Mouse (Mus musculus) limb, embryonic 14.5 days (tissue): Measurements from ENCODE around the gene Ager. TPM values are rescaled to one million over a fixed set of nuclear protein-coding genes. Genes with fewer than 3 reads are reported as not detected.

ENCODE experiments used
- ATAC-seq: fragments of 200-750 bp; cut with Nextera tagmentation; 2 replicates; pipeline ENCODE4 v1.8.0; 2017; ENCODE audit warnings: low read depth, moderate number of reproducible peaks, moderate TSS enrichment; ENCODE audit not compliant: low FRiP score
- DNase-seq: peaks from one replicate; pipeline ENCODE4 v3.0.0-alpha.2; 2015; ENCODE audit warnings: low spot score
- H3K27ac ChIP-seq: fragments of 300-500 bp; sonication (generic); replicated peaks from 2 replicates; pipeline ENCODE4 v1.5.1; 2014; ENCODE audit warnings: low read depth, mild to moderate bottlenecking, low read length, moderate library complexity, mixed read lengths
- H3K27me3 ChIP-seq: fragments of 300-500 bp; sonication (generic); 2 replicates; pipeline ENCODE4 v1.6.1; 2014; ENCODE audit warnings: low read length, mixed read lengths; ENCODE audit not compliant: control insufficient read depth, insufficient read depth
- H3K36me3 ChIP-seq: fragments of 300-500 bp; sonication (generic); 2 replicates; pipeline ENCODE4 v1.6.1; 2014; ENCODE audit warnings: mild to moderate bottlenecking, low read length, moderate library complexity, mixed read lengths; ENCODE audit not compliant: control insufficient read depth, insufficient read depth
- H3K4me1 ChIP-seq: fragments of 300-500 bp; sonication (generic); 2 replicates; pipeline ENCODE4 v1.6.1; 2014; ENCODE audit warnings: antibody characterized with exemption, low read length, mixed read lengths; ENCODE audit not compliant: control insufficient read depth, insufficient read depth
- H3K4me2 ChIP-seq: fragments of 300-500 bp; sonication (generic); replicated peaks from 2 replicates; pipeline ENCODE4 v1.6.1; 2014; ENCODE audit warnings: low read depth, mild to moderate bottlenecking, low read length, moderate library complexity; ENCODE audit not compliant: severe bottlenecking
- H3K4me3 ChIP-seq: fragments of 300-500 bp; sonication (generic); replicated peaks from 2 replicates; pipeline ENCODE4 v1.5.1; 2014; ENCODE audit warnings: low read length
- H3K9ac ChIP-seq: fragments of 300-500 bp; sonication (generic); 2 replicates; pipeline ENCODE4 v1.6.1; 2014; ENCODE audit warnings: mild to moderate bottlenecking, low read depth, low read length, moderate library complexity; ENCODE audit not compliant: severe bottlenecking
- H3K9me3 ChIP-seq: fragments of 300-500 bp; sonication (generic); 2 replicates; pipeline ENCODE4 v1.6.1; 2016; ENCODE audit warnings: low read length; ENCODE audit not compliant: control insufficient read depth
- POLR2A ChIP-seq: fragments of 200-500 bp; IDR thresholded peaks from 2 replicates; pipeline ENCODE4 v1.8.0; 2012; ENCODE audit warnings: inconsistent platforms, mild to moderate bottlenecking, moderate library complexity, borderline replicate concordance; ENCODE audit not compliant: insufficient read depth, insufficient read length; ENCODE audit errors: extremely low read depth
- WGBS: fragments of 180-500 bp; shearing (Covaris S2); extraction: QIAGEN DNeasy Blood & Tissue Kit; methylation state at CpG from one replicate; pipeline ENCODE4 v1.1.7; 2014; 5-methylcytosine and 5-hydroxymethylcytosine counted together
- polyA plus RNA-seq, 2 experiments: library from polyadenylated mRNA; depleted of rRNA in 1 of 2; stranded (reverse) in 1 of 2; unstranded in 1 of 2; fragments of >200 nt; fragmentation: Nextera tagmentation in 1 of 2; extraction: Ambion mirVana in 1 of 2; gene quantifications; 2 replicates each; pipeline versions ENCODE4 v1.2.1 to v1.2.3; 2012 to 2014

Gene Ager
- polyA plus RNA-seq, 2 experiments: 2.1 to 12.2 TPM

- Histone ChIP-seq H3K27ac (no peak overlapping the region), H3K4me3 (no peak overlapping the region), H3K36me3 (no peaks in the 10 kb centered on the region), H3K27me3 (no peaks in the 10 kb centered on the region), H3K4me1 (peaks cover 5% of the 10 kb centered on the region; the same call in 1 of the 2 replicates), H3K9ac (no peak overlapping the region), H3K9me3 (no peaks in the 10 kb centered on the region), H3K4me2 (no peak overlapping the region)
- no peak for TF ChIP-seq POLR2A
- WGBS: 19% methylated on average over 5 of the region's 5 CpGs
- DNase-seq (no peak), ATAC-seq (no peak)
Observed at GRCm38 (mm10) chr17:34571875-34572274, 25.8 kb upstream of the Ager start.

GRCm38 (mm10) chr17:34572361-34572760 is 25.3 kb upstream of the Ager start:
- Histone ChIP-seq H3K4me1 (peaks cover 5% of the 10 kb centered on the region; the same call in 1 of the 2 replicates), H3K4me2 (no peak overlapping the region), H3K4me3 (no peak overlapping the region), H3K27me3 (no peaks in the 10 kb centered on the region), H3K9me3 (no peaks in the 10 kb centered on the region), H3K36me3 (no peaks in the 10 kb centered on the region), H3K27ac (no peak overlapping the region), H3K9ac (no peak overlapping the region)
- ATAC-seq (no peak), DNase-seq (no peak)
- TF ChIP-seq POLR2A: no peak
- WGBS: 13% methylated on average over 15 of the region's 15 CpGs

GRCm38 (mm10) chr17:34576577-34576976 is 21.1 kb upstream of the Ager start:
- H3K4me3 ChIP-seq: no peak overlapping the region
- no peaks in the 10 kb centered on the region for H3K36me3 ChIP-seq
- WGBS: 45% methylated on average over 5 of the region's 5 CpGs
- H3K27ac ChIP-seq: no peak overlapping the region
- H3K9ac ChIP-seq: no peak overlapping the region
- H3K9me3 ChIP-seq: no peaks in the 10 kb centered on the region
- no peak for DNase-seq
- H3K4me1 ChIP-seq: peaks cover 5% of the 10 kb centered on the region; the same call in 1 of the 2 replicates
- H3K4me2 ChIP-seq: no peak overlapping the region
- ATAC-seq: 0 out of 2 replicates have a peak, but pooled peaks have one; percentile 16
- no peaks in the 10 kb centered on the region for H3K27me3 ChIP-seq
- TF ChIP-seq POLR2A: no peak

DNA sequence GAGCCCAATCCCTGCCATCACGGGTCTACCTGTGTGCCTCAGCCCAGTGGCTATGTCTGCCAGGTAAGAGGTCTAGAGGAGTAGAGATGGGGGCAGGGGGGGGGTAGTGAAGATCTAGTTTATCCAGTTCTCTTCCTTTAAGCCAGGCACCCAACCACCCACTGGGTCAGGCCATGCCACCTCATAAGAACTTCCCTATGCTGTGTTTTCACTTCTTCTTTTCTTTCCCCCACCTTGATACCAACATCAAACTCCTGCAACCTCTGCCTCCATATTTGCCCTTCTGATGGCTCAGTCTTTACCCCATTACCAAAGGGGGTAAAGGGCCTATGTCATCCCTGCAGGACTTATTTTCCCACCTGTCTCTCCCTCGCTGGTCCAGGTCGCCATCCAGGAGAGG is 19.6 kb upstream of the Ager start:
- Histone ChIP-seq H3K27ac (no peak overlapping the region), H3K36me3 (no peaks in the 10 kb centered on the region), H3K4me3 (no peak overlapping the region), H3K27me3 (no peaks in the 10 kb centered on the region), H3K4me1 (peaks cover 5% of the 10 kb centered on the region; the same call in 1 of the 2 replicates), H3K9ac (no peak overlapping the region), H3K9me3 (no peaks in the 10 kb centered on the region), H3K4me2 (no peak overlapping the region)
- WGBS: 93% methylated on average over 3 of the region's 3 CpGs
- no peak for ATAC-seq
- DNase-seq: no peak
- no peak for TF ChIP-seq POLR2A

DNA sequence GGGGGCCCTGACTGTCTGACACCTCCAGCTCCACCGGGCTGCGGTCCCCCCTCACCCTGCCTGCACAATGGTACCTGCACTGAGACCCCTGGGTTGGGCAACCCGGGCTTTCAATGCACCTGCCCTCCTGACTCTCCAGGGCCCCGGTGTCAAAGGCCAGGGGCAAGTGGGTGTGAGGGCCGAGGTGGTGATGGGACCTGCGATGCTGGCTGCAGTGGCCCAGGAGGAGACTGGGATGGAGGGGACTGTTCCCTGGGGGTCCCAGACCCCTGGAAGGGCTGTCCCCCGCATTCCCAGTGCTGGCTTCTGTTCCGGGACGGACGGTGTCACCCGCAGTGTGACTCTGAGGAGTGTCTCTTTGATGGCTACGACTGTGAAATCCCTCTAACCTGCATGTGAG is 15.1 kb upstream of the Ager start:
- TF ChIP-seq POLR2A: no peak
- 83% methylated on average over 12 of the region's 12 CpGs for WGBS
- Histone ChIP-seq H3K4me2 (no peak overlapping the region), H3K27me3 (no peaks in the 10 kb centered on the region), H3K27ac (no peak overlapping the region), H3K4me1 (peaks cover 12% of the 10 kb centered on the region; the same call in 1 of the 2 replicates), H3K4me3 (no peak overlapping the region), H3K9me3 (no peaks in the 10 kb centered on the region), H3K36me3 (no peaks in the 10 kb centered on the region), H3K9ac (no peak overlapping the region)
- no peak for DNase-seq
- ATAC-seq: no peak

- Histone ChIP-seq H3K9ac (no peak overlapping the region), H3K4me3 (no peak overlapping the region), H3K36me3 (no peaks in the 10 kb centered on the region), H3K27me3 (no peaks in the 10 kb centered on the region), H3K4me2 (no peak overlapping the region), H3K27ac (no peak overlapping the region), H3K9me3 (no peaks in the 10 kb centered on the region), H3K4me1 (peaks cover 15% of the 10 kb centered on the region; the same call in 1 of the 2 replicates)
- ATAC-seq: no peak
- TF ChIP-seq POLR2A: no peak
- 60% methylated on average over 7 of the region's 7 CpGs for WGBS
- no peak for DNase-seq
Observed at GRCm38 (mm10) chr17:34583397-34583796, 14.3 kb upstream of the Ager start.
